Mouse (Mus musculus) hindbrain, embryonic 14.5 days (tissue): Measurements from ENCODE around the gene Memo1. TPM values are rescaled to one million over a fixed set of nuclear protein-coding genes. Genes with fewer than 3 reads are reported as not detected.
A peak's percentile ranks its signal among the peaks of the same experiment; 100 is the strongest.

Experiments used
- ATAC-seq: fragments of 200-750 bp; cut with Nextera tagmentation; 2 replicates; pipeline ENCODE4 v1.8.0; 2017; ENCODE audit warnings: moderate number of reproducible peaks, mild to moderate bottlenecking, moderate TSS enrichment, moderate library complexity; ENCODE audit not compliant: low FRiP score
- DNase-seq: peaks from one replicate; pipeline ENCODE4 v3.0.0-alpha.2; 2015; ENCODE audit warnings: low spot score
- H3K27ac ChIP-seq: fragments of 300-500 bp; sonication (generic); 2 replicates; pipeline ENCODE4 v1.5.1; 2014; ENCODE audit warnings: mild to moderate bottlenecking, moderate library complexity
- H3K27me3 ChIP-seq: fragments of 300-500 bp; sonication (generic); 2 replicates; pipeline ENCODE4 v1.6.1; 2014; ENCODE audit warnings: mild to moderate bottlenecking, low read length, mixed read lengths; ENCODE audit not compliant: control insufficient read depth, insufficient read depth
- H3K36me3 ChIP-seq: fragments of 300-500 bp; sonication (generic); replicated peaks from 2 replicates; pipeline ENCODE4 v1.6.1; 2014; ENCODE audit not compliant: control insufficient read depth, insufficient read depth
- H3K4me1 ChIP-seq: fragments of 300-500 bp; sonication (generic); replicated peaks from 2 replicates; pipeline ENCODE4 v1.6.1; 2014; ENCODE audit warnings: antibody characterized with exemption, low read length, mixed read lengths; ENCODE audit not compliant: control insufficient read depth, insufficient read depth
- H3K4me2 ChIP-seq: fragments of 300-500 bp; sonication (generic); replicated peaks from 2 replicates; pipeline ENCODE4 v1.6.1; 2014; ENCODE audit warnings: mild to moderate bottlenecking, moderate library complexity
- H3K4me3 ChIP-seq: fragments of 300-500 bp; sonication (generic); replicated peaks from 2 replicates; pipeline ENCODE4 v1.5.1; 2014; ENCODE audit warnings: mild to moderate bottlenecking, low read length
- H3K9ac ChIP-seq: fragments of 300-500 bp; sonication (generic); 2 replicates; pipeline ENCODE4 v1.6.1; 2014
- H3K9me3 ChIP-seq: fragments of 300-500 bp; sonication (generic); 2 replicates; pipeline ENCODE4 v1.6.1; 2016; ENCODE audit warnings: low read length; ENCODE audit not compliant: control insufficient read depth
- WGBS: fragments of 180-500 bp; shearing (Covaris S2); extraction: QIAGEN DNeasy Blood & Tissue Kit; methylation state at CpG from one replicate; pipeline ENCODE4 v1.1.7; 2014; 5-methylcytosine and 5-hydroxymethylcytosine counted together
- polyA plus RNA-seq: library from polyadenylated mRNA; unstranded; fragments of >200 nt; fragmentation: Nextera tagmentation; extraction: Ambion mirVana; gene quantifications from 2 replicates; pipeline ENCODE4 v1.2.1, GENCODE M21; 2014

Memo1 gene
- polyA plus RNA-seq, 1 experiment from 2014 or later, result 61.0 TPM

- WGBS, result 52% methylated on average over 11 of the region's 11 CpGs
- peak overlapping the region; percentile 98 for H3K27ac ChIP-seq
These were observed 929 bp upstream of the Memo1 start for GRCm38 (mm10) chr17:74296076-74296823.

GRCm38 (mm10) chr17:74294426-74295025 is 795 bp downstream of the Memo1 start:
- Histone ChIP-seq H3K27ac (peak overlapping the region; percentile 98), H3K36me3 (peaks cover 5% of the 10 kb centered on the region; the same call in 1 of the 2 replicates), H3K4me1 (peaks cover 26% of the 10 kb centered on the region), H3K27me3 (no peaks in the 10 kb centered on the region), H3K4me3 (peak overlapping the region; percentile 91), H3K4me2 (peak overlapping the region; percentile 65), H3K9me3 (no peaks in the 10 kb centered on the region), H3K9ac (peak overlapping the region; percentile 94)
- 0% methylated on average over 60 of the region's 80 CpGs for WGBS
- DNase-seq (peak; percentile 64), ATAC-seq (peak; percentile 80)

More at GRCm38 (mm10) chr17:74296076-74296823, 929 bp upstream of the Memo1 start:
- H3K9me3 ChIP-seq, result no peaks in the 10 kb centered on the region
- peaks cover 18% of the 10 kb centered on the region for H3K36me3 ChIP-seq
- H3K4me3 ChIP-seq, result peak overlapping the region; percentile 91
- peak overlapping the region; percentile 84 for H3K4me2 ChIP-seq
- H3K9ac ChIP-seq, result peak overlapping the region; percentile 94
- ATAC-seq (no peak), DNase-seq (no peak)
- no peaks in the 10 kb centered on the region for H3K27me3 ChIP-seq
- peaks cover 20% of the 10 kb centered on the region for H3K4me1 ChIP-seq

- WGBS, result 1% methylated on average over 18 of the region's 18 CpGs
- DNase-seq, result peak; percentile 58
- Histone ChIP-seq H3K4me2 (peak overlapping the region; percentile 65), H3K9ac (peak overlapping the region; percentile 94), H3K27ac (peak overlapping the region; percentile 98), H3K4me3 (peak overlapping the region; percentile 91), H3K9me3 (no peaks in the 10 kb centered on the region), H3K4me1 (peaks cover 26% of the 10 kb centered on the region), H3K36me3 (peaks cover under 1% of the 10 kb centered on the region; the same call in 1 of the 2 replicates), H3K27me3 (no peaks in the 10 kb centered on the region)
- ATAC-seq, result no peak
These were observed 1.5 kb downstream of the Memo1 start for GRCm38 (mm10) chr17:74293687-74294425.

- H3K4me2 ChIP-seq, result no peak overlapping the region
- no peaks in the 10 kb centered on the region for H3K9me3 ChIP-seq
- WGBS, result 91% methylated on average over 4 of the region's 4 CpGs
These were observed 3.5 kb downstream of the Memo1 start for GRCm38 (mm10) chr17:74291640-74292361.

GRCm38 (mm10) chr17:74290869-74291268 is 4.5 kb downstream of the Memo1 start:
- H3K9ac ChIP-seq, result no peak overlapping the region
- no peak overlapping the region for H3K4me3 ChIP-seq
- no peaks in the 10 kb centered on the region for H3K9me3 ChIP-seq
- no peaks in the 10 kb centered on the region for H3K36me3 ChIP-seq
- H3K4me2 ChIP-seq, result no peak overlapping the region
- ATAC-seq (no peak), DNase-seq (no peak)
- H3K4me1 ChIP-seq, result peaks cover 26% of the 10 kb centered on the region
- H3K27ac ChIP-seq, result no peak overlapping the region
- H3K27me3 ChIP-seq, result no peaks in the 10 kb centered on the region

More at GRCm38 (mm10) chr17:74291640-74292361, 3.5 kb downstream of the Memo1 start:
- Histone ChIP-seq H3K36me3 (no peaks in the 10 kb centered on the region), H3K27me3 (no peaks in the 10 kb centered on the region), H3K27ac (no peak overlapping the region), H3K9ac (no peak overlapping the region), H3K4me1 (peaks cover 26% of the 10 kb centered on the region), H3K4me3 (no peak overlapping the region)
- ATAC-seq, result no peak
- DNase-seq, result no peak

- H3K4me3 ChIP-seq, result no peak overlapping the region
- H3K27ac ChIP-seq, result no peak overlapping the region
- peaks cover 26% of the 10 kb centered on the region for H3K4me1 ChIP-seq
- H3K9me3 ChIP-seq, result no peaks in the 10 kb centered on the region
- 86% methylated on average over 3 of the region's 3 CpGs for WGBS
- no peaks in the 10 kb centered on the region for H3K27me3 ChIP-seq
- no peak for ATAC-seq
- no peak overlapping the region for H3K9ac ChIP-seq
- DNase-seq, result no peak
- no peaks in the 10 kb centered on the region for H3K36me3 ChIP-seq
- H3K4me2 ChIP-seq, result no peak overlapping the region
These were observed 5.1 kb downstream of the Memo1 start for GRCm38 (mm10) chr17:74290198-74290597.

GRCm38 (mm10) chr17:74288626-74289025 is 6.7 kb downstream of the Memo1 start:
- WGBS, result 94% methylated on average over 2 of the region's 2 CpGs
- Histone ChIP-seq H3K27ac (no peak overlapping the region), H3K4me3 (no peak overlapping the region), H3K9ac (no peak overlapping the region), H3K4me1 (peaks cover 26% of the 10 kb centered on the region), H3K9me3 (no peaks in the 10 kb centered on the region), H3K36me3 (no peaks in the 10 kb centered on the region), H3K27me3 (no peaks in the 10 kb centered on the region), H3K4me2 (no peak overlapping the region)
- ATAC-seq (no peak), DNase-seq (no peak)

- ATAC-seq, result no peak
- no peaks in the 10 kb centered on the region for H3K9me3 ChIP-seq
These were observed 9.1 kb downstream of the Memo1 start for GRCm38 (mm10) chr17:74286140-74286730.

More at GRCm38 (mm10) chr17:74286140-74286730, 9.1 kb downstream of the Memo1 start:
- Histone ChIP-seq H3K27ac (no peak overlapping the region), H3K4me3 (no peak overlapping the region), H3K4me2 (no peak overlapping the region), H3K9ac (no peak overlapping the region), H3K27me3 (no peaks in the 10 kb centered on the region), H3K4me1 (peaks cover 6% of the 10 kb centered on the region; the same call in 1 of the 2 replicates), H3K36me3 (no peaks in the 10 kb centered on the region)
- WGBS, result 87% methylated on average over 4 of the region's 4 CpGs
- DNase-seq, result no peak
